In genomic region chr19:32826616-32827015, GRCm38 (mm10) we compare ENCODE assay signal across 22 mouse cellular contexts.
"Had no signal": no experiment of that assay in that cellular context is flagged by ENCODE, and none has a peak within 500 bp of the region (broad histone marks: within the 10 kb centered on the region; RNA-seq: fewer than 3 reads in every experiment).

No protein-coding gene starts in this region.

- H3K9ac ChIP-seq: intestine, embryonic 15.5 days; limb, embryonic 12.5 days; limb, embryonic 15.5 days; liver, embryonic 14.5 days; liver, postnatal 0 days; lung, embryonic 14.5 days; midbrain, embryonic 12.5 days; midbrain, embryonic 15.5 days; neural tube, embryonic 13.5 days had no signal

- H3K9me3 ChIP-seq: intestine, embryonic 15.5 days; limb, embryonic 12.5 days; limb, embryonic 15.5 days; midbrain, embryonic 12.5 days; midbrain, embryonic 15.5 days; neural tube, embryonic 13.5 days had no signal

- DNase-seq: kidney, adult 18-20 months; kidney, postnatal 14 days; kidney, postnatal 4 days; layer of hippocampus, adult 9-11 months; left cerebral cortex, postnatal 4 days; liver, postnatal 0 days; lung, embryonic 14.5 days; retina, postnatal 1 day; right cerebral cortex, postnatal 25 days had no signal

- ATAC-seq: intestine, embryonic 15.5 days; liver, postnatal 0 days; lung, postnatal 0 days; midbrain, embryonic 15.5 days had no signal

- H3K4me3 ChIP-seq: intestine, embryonic 15.5 days; left cerebral cortex, adult 2 months; limb, embryonic 12.5 days; limb, embryonic 15.5 days; midbrain, embryonic 12.5 days; midbrain, embryonic 15.5 days; myocyte; neural tube, embryonic 13.5 days had no signal

- H3K36me3 ChIP-seq: intestine, embryonic 15.5 days; limb, embryonic 12.5 days; limb, embryonic 15.5 days; midbrain, embryonic 12.5 days; midbrain, embryonic 15.5 days had no signal

- H3K27me3 ChIP-seq: intestine, embryonic 15.5 days; limb, embryonic 12.5 days; limb, embryonic 15.5 days; midbrain, embryonic 12.5 days; midbrain, embryonic 15.5 days; neural tube, embryonic 13.5 days had no signal

- H3K4me1 ChIP-seq: intestine, embryonic 15.5 days; limb, embryonic 12.5 days; limb, embryonic 15.5 days; midbrain, embryonic 12.5 days; midbrain, embryonic 15.5 days; neural tube, embryonic 13.5 days had no signal

- H3K27ac ChIP-seq: intestine, embryonic 15.5 days; left cerebral cortex, adult 2 months; limb, embryonic 12.5 days; limb, embryonic 15.5 days; liver, embryonic 14.5 days; macrophage; midbrain, embryonic 12.5 days; midbrain, embryonic 15.5 days; neural tube, embryonic 13.5 days; stomach, postnatal 0 days had no signal

- H3K4me2 ChIP-seq: intestine, embryonic 15.5 days; limb, embryonic 12.5 days; limb, embryonic 15.5 days; liver, embryonic 11.5 days; lung, embryonic 14.5 days; midbrain, embryonic 12.5 days; midbrain, embryonic 15.5 days; neural tube, embryonic 13.5 days had no signal
